Mouse (Mus musculus) thymus, adult 18-20 months (tissue): ENCODE results near the gene Trip12.

Experiments
- DNase-seq, 2 experiments: peaks; one replicate each; pipeline ENCODE4 v3.0.0; 2022; ENCODE audit warnings: mixed read lengths in 2 of 2

Gene Trip12

GRCm38 (mm10) chr1:84758843-84759242 is 81.5 kb downstream of the Trip12 start:
- no peak for DNase-seq

DNA sequence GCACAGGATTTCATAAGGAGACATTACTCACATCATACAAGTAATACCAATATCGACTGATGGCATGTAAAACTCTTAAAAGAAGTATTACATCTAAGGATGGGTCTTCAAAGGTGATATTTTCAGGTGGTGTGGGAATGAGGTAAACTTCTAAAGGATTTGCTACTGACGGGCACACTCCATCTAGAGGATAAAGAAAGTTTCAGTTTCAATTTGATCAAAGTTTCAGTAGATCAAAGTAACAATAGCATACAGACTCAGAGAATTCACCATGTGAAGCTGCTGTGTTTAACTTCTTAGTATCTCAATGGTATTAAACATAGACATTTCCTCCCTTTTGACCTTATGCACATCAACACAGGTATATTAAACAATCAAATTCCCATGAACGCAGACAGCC is 98.2 kb downstream of the Trip12 start:
- no peak for DNase-seq

- DNase-seq: no peak
Measured at GRCm38 (mm10) chr1:84740080-84740479, 100.2 kb downstream of the Trip12 start.

DNA sequence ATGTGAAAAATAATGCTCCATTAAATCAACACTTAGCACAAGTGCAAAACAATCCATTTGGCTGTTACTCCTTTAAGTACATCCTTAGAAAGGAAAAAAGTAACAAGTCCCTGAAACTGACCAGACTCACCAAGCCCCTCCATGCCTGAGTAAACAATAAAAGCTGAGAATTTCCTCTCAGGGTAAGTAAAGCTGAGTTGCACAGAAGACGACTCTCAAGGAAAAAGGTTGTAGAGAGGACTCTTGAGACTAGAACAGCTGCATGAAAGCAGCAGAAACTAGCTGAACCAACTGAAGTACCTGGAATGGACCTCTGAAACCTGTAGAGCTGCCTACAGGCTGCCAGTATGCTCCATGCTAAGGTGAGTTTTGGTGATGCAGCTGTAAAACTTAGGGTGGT is 103.2 kb downstream of the Trip12 start:
- DNase-seq: no peak

- no peak for DNase-seq
Measured at GRCm38 (mm10) chr1:84733799-84734198, 106.5 kb downstream of the Trip12 start.

GRCm38 (mm10) chr1:84731763-84732162 is 108.6 kb downstream of the Trip12 start:
- DNase-seq: no peak

DNA sequence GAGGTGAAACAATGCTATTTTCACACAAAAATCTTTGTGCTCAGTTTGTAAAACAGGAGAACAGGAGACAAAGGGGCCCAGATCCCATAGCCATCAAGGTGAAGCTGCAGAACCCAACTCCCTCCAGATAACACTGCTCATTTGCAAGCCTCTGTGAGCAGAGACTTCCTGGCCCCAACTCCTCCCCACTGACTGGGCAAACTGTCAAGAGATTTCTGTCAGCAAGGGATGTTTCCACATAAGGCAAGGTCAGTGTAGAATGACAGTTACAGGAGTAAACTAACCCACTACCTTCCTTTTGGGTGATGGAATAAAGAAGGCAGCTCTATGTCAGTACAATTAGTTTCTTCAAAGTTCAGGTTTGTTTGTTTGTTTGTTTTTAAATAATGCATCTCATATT is 117.5 kb downstream of the Trip12 start:
- DNase-seq: no peak

GRCm38 (mm10) chr1:84722371-84722770 is 117.9 kb downstream of the Trip12 start:
- DNase-seq: no peak

DNA sequence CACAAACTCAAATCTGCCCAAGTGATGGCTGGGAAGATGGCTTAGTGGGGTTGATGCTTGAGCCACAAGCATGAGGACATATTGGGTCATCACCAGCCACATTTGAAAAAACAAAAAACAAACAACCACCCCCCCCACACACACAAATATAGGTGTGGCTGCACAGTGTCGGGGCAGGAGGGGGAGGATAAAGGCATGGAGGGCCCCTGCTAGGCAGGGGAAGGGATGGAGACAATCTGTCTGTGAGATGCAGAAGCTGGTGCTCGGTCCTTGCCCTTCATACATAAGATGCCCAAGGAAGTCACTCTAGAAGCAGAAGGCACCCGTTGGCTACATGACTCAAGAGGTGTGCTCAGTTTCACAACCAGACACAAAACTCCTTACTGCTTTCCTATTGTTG is 118.4 kb downstream of the Trip12 start:
- DNase-seq: no peak

DNA sequence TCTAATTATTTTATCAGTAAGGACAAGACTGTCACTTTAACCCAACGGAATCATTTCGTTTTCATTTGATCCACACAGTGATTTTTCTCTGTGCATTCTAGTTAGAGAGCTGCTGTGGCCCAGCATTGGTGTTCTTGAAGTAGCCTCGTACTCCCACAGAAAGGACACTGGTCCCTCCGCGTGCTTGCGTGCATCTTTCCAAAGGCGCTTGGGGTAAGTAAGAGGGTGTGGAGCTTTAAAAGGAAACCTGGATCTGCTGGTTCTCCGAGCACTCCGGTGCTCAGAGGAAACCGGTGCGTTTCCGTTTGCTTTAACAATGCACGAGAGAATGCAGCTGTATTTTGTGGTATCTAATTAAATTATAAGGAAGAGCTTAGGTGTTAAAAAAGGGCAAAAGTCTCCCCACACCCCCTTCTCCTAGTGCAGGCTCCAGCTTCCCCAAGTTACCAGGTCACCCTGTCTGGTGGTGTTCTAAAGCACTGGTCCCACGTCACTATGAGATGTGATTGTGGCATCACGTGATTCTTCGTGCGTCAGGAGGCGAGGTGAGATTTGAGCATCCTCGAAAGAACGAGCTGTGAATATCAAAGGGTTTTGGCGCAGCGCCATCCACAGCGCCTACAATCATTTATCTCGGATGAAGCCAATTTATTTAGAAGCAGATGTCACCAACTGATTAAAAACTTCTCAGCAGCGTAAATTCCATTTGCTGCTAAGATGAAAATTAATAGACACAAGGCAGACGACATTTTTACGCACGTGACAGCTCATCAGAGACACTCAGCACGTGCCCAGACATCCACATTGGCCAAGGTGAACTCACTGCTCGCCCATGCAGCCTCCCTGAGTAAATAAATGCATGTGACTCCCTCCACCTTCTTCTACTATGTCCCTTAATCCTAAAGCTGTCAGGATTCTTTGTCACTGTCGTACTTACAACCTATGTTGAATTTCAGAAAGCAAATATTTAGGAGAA is 130.2 kb downstream of the Trip12 start:
- DNase-seq: no peak

DNA sequence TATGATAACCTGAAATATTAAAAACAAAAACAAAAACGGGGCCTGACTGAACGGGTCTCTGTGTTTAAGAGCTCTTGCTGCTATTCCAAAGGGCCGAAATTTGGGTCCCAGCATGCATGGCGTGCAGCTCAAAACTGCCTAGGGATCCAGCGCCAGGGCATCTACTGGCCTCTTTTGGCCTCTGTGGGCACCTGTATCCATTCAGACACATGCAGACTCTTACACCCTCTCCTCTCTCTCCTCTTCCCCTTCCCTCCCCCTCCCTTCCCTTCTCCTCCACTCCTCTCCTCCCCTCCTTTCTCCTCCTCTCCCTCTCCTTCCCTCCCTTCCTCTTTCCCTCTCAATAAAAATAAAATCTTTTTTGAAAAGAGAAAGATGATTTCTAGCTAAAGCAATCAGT is 130.9 kb downstream of the Trip12 start:
- no peak for DNase-seq

DNA sequence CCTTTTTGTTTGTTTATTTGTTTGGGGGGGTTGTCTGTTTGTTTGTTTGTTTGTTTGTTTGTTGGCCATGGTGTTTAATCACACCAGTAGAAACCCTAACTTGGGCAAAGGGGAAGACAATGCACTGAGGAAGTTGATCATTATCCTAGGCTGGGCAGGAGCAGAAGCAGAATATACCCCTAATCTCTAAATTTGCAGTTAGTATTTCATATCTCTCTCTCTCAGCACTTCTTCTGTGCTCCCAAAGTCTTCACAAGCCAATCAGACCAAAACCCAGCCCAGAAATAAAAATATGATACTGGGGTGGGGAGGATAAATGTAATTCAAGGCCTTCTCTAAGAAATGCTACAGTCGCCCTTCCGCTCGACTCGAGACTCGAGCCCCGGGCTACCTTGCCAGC is 140.1 kb downstream of the Trip12 start:
- DNase-seq: no peak

DNA sequence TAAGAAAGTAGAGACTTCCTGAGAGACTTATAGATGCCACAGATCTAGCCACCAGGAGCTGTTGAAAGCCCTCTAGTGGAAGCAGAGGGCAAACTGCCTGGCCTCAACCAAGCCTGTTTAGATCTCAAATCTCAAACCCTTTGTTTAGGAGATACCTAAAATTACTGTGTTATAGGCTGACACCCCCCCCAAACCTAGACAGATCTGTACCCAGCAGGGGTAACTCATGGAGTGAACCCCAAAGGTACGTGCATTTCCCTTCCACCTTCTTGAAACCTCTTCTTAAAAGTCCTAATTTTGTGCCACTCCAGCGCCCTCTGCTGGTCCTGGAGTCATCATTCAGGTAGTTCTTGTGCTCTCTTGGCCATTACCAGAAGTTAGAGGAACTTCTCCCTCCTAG is 143.2 kb downstream of the Trip12 start:
- DNase-seq: no peak

DNA sequence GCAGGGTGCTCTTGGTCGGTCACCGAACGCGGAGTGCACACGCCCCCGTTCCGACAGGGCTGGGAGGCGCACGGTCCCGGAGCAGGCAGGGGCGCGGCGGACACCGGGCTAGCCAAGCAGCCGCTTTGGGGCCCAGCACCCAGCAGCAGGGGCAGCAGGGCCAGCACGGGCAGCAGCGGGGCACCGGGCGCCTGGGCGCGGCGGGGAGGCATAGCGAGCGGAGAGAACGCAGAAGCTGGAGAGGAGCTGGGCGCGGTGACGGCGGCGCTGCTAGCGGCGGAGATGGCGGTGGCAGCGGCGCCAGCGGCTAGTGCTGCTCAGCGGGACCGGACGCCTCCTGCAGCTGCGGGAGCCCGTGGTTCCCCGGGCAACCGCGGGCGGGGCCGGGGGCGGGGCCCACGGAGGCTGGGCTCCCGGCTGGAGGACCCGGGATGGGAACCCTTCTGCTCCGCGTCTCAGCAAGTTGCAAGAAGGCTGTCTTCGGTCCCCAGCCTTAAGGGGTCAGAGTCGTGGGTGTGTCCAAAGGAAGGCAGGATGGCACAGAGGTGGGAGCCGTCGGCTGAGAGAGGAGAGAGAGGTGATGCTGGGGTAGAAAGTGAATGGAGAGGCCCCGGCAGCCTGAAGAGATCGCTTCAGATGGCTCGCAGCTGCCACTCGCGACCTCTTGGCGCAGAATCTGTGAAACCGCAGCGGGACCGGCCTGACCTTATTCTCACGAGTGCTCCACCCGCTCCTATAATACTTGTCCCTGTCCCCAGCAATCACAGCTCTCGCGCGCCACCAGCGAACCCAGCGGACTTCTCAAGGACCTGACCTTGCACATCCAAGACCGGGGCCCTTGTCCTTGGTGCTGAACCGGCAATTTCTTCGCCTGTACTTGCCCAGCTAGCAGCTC is 144.6 kb downstream of the Trip12 start, which contains the start of gene Dner:
Dner (minus strand) TSS at position 705 of the 895 bp plus-strand sequence.
- peak; percentile 7 to 10 for DNase-seq

DNA sequence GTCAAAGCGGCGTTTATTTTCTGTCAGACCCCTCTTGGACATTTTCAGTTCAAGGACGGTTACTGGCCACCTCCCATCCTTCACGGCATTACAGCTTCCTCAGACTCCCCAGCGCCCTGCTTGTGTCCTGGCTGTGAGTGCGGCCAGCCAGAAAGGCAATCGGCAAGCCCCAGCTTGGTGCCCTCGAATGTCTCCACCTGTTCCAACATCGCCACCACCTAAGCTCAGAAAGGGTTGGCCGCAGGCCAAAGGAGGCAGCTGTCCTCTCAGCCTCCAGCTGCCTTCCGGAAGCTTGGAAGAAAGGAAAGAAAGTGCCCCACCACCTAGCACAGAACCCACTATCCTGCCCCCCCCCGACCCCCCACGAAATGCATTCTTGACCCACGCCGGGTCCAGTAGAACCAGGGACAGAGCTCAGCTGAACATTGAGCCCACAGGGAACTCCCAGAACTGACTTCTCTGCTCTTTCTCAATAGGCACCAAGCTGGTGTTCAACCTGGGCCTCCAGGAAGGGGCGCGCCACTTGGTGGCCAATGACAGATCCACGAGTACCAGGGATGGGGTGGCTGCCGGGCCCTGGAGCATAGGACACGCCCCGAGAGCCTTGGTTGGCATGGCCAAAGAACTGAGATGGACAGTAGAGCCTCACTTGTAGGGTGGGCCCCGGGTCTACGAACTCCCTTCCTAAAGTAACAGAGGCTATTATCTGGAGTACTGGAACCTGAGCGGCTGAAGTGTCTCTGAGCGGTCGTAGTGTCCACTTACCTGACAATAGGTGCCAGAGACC is 145.4 kb downstream of the Trip12 start:
- no peak for DNase-seq

- no peak for DNase-seq
Measured at GRCm38 (mm10) chr1:84677910-84678309, 162.4 kb downstream of the Trip12 start.
